Mouse (Mus musculus) gastrocnemius, adult 18-20 months (tissue): Measurements from ENCODE around the gene Hck. TPM values are rescaled to one million over a fixed set of nuclear protein-coding genes. Genes with fewer than 3 reads are reported as not detected.

Experiments used
- DNase-seq: peaks from one replicate; pipeline ENCODE4 v3.0.0; 2021; ENCODE audit warnings: low spot score
- long read RNA-seq, 2 experiments: library from polyadenylated mRNA; stranded (forward); transcript quantifications; one replicate each; pipeline ENCODE4 v2.0.0; 2021
- total RNA-seq, 2 experiments: library from RNA; stranded (reverse); gene quantifications; 2 replicates each; pipeline ENCODE4 v1.2.3; 2021

The Hck gene
- total RNA-seq: under 1 TPM; 0.18 to 0.28 TPM
- long read RNA-seq, experiment 1: 0 reads
- long read RNA-seq, experiment 2: 0 reads

DNA sequence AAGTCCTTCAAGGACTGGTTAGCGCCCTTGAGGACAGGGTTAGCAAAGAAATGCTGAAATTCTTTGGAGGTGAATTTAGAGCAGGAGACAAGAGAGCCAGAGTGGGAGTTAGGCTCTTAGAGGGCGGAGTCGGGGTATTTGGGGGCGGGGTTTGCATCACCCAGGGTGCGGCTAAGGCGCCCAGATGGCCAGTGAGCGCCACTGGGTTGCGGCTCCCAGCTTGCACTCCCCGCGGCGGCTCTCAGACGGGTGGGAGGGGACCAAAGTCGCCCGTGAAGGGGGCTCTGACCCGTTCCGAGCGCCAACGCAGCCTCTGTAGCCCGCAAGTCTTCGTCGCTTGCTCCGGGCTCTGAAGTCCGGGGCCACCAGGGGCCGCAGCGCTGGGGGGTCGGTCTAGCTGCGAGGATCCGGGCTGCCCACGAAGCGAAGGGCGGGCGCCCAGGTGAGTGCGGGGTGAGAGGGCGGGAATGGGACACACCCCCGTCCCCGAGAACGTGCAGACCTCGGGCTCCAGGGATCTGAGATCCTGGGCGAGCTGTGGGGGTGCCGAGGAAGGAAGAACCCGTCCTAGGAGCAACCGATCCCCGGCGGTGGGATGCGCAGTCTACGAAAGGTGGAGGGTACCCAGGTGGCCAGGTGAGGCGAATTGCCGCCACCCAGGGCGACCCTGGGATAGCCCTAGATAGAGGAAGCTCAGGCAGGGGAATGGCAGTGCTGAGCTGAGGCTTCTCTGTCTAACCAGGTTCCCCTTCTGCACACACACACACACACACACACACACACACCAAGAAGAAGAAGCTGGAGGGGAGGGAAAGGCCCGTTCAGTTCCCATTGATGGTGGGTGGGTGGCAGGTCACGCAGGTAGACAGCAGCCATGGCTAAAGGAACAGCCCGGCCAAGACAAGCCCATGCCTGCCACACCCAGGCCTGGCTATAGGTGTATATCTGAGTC lies at the start of gene Hck:
TSS of gene Hck (plus strand) at position 156 of the 952 bp plus-strand sequence.
- DNase-seq: peak; percentile 30

GRCm38 (mm10) chr2:153060216-153060615 lies 48.1 kb upstream of the Hck start:
- no peak for DNase-seq

GRCm38 (mm10) chr2:153063394-153063793 lies 44.9 kb upstream of the Hck start:
- no peak for DNase-seq

DNA sequence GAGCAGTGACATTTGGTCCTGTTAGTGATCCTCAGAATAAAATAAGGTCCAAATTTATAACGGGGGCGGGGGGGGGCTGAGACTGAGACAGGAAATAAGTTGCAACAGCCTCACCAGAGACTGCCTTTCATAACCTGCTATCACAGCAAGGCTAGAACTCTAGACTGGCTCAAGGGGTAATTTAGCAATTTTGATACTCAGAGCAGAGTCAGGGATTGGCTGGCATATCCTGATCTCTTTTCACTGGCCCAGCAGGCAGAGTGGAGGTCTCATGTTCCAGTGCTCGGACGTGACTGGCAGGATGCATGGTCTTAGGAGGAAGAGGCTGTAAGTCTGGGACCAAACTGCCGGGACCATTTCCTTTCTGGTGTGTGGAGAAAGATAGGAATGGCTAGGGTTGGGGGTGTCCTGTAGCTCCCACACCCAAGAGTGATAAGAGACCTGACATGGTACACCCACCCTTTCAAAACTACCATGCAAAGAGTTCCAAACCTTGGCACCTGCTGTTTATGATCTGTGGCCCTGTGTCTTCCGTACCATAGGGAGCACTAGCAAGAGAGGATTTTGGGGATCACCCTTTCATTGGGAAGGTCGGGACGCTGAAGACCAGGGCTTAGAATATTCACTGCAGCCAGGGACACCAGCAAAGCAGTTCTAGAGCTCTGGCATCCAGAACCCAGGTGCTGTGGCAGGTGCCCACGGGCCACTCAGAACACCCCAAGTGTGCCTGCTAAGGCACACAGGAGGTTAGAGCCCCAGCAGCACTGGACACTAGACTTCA lies 43.9 kb upstream of the Hck start:
- DNase-seq: no peak

GRCm38 (mm10) chr2:153065747-153066508 lies 42.3 kb upstream of the Hck start, which contains the start of gene Ccm2l:
Ccm2l (plus strand) TSS chr2:153065955.
- DNase-seq: peak; percentile 19

GRCm38 (mm10) chr2:153066991-153067390 lies 41.3 kb upstream of the Hck start:
- DNase-seq: no peak

DNA sequence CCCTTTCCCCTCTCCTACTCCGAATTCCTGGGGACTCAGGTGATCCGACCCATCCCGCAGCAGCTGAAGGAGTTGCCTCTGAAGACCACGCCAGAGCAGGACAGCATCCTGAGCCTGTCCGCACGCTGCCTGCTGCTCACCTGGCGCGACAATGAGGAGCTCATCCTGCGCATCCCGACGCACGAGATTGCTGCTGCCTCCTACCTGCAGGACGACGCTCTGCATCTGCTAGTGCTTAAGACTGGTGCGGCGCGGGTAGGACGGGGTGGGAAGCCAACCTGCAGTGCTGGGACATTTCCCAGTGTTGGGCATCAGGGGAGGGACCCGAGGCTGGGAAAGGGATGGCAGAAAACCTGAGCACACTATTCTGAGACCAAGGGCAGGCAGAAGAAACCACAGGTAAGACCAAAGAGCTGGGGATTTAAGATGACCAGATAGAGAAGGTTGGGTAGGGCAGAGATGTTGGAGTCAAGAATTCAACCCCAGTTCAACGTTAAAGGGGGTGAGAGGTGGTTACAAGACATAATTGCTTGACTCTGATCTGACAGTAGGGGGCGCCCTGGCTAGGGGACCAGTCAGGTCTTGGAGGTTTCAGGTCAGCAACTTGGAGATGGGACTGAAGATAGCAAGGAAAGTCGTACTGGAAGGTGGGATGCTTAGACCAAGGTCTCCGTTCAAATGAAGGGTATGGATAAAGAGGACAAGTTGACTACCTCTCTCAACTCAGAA lies 37.3 kb upstream of the Hck start:
- no peak for DNase-seq

- DNase-seq: no peak
Observed at GRCm38 (mm10) chr2:153071491-153072184, 36.6 kb upstream of the Hck start.

DNA sequence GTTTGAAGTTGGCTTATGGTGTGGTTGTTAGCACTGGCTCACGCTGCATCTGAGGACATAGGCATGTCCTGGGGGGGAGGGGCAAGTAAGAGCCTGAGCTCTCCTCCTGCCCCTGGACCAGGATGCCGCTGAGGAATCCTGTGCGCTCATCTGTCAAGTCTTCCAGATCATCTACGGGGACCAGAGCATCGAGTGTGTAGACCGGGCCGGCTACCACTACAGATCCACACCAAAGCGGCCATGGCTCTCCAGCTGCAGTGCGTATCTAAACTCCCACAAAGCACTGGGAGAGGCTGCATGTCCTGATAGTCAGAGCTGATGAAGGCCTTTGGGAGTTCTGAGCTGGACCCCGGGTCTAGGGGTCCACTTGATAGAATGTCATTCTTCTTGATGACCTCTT lies 33.6 kb upstream of the Hck start:
- DNase-seq: no peak

GRCm38 (mm10) chr2:153075961-153076360 lies 32.3 kb upstream of the Hck start:
- DNase-seq: no peak

- peak; percentile 75 for DNase-seq
Observed at GRCm38 (mm10) chr2:153080841-153081523, 27.3 kb upstream of the Hck start.

DNA sequence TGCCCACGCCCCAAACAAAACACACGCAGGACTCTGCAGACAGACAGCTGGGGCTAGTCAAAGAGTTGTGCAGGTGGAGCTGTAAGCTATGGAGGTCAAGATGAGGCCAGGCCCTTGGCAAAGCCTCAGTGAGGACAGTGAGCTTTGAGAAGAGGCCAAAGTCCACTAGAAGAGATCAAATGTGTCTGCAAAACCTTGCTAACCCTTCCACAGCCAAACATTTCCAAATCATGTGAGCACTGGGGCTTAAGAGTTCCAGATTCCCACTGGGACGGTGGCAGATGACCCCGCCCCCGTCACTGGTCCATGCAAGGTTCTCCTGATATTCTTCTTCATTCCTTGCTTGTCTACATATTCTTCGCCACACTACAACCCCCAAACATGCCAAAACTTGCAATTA lies 26.4 kb upstream of the Hck start:
- no peak for DNase-seq

- no peak for DNase-seq
Observed at GRCm38 (mm10) chr2:153083275-153083674, 25.0 kb upstream of the Hck start.

DNA sequence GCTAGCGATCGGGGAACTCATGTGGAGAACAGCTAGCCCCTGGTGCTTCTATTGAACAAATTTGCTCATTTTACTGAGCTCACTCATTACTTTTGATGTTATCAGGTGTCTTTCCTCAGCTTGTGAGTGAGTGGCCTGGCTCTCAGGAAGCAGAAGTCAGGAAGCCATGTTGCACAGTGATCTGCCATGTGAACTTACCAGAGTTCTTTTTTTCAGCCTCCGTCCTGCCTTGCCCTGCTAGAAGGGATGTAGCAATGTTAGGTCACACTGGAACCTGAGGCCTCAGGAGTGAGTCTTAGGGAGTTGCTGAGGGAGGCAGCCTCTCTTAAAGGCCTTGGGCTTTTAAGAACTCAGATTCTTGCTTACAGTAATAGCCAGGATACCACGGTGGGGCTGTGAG lies 24.4 kb upstream of the Hck start:
- DNase-seq: no peak

DNA sequence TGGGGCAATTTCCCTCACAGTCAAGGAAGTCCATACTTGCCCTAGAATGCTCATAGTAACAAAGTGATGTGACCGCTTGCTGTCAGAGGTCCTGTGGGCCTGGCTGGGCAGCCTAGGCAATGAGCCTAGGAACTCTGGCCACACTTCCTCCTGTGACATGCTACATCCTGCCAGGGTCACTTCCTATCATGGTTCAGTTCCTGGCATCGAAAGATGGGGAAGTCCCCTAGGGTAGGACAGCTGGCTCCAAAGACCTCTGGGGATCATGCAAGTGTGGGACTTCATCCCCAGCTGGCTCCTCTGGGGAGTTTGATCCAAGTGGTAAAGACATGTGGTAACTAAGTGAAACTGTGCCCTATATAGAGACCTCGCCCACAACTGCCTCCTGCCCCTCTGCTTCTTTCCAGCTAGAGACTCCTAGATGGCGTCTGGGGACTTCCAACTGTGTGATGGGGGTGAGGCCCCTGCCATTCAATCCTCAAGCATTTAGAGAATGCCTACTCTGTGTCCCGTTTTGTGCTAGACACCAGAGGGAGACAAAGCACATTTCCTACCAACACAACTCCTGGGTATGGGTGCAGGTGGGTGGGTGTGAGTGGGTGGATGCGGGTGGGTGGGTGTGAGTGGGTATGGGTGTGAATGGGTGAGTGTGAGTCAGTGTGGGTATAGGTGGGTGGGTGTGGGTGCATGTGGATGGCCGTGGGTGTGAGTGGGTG lies 23.8 kb upstream of the Hck start:
- DNase-seq: no peak

GRCm38 (mm10) chr2:153085556-153085955 lies 22.7 kb upstream of the Hck start:
- DNase-seq: no peak

DNA sequence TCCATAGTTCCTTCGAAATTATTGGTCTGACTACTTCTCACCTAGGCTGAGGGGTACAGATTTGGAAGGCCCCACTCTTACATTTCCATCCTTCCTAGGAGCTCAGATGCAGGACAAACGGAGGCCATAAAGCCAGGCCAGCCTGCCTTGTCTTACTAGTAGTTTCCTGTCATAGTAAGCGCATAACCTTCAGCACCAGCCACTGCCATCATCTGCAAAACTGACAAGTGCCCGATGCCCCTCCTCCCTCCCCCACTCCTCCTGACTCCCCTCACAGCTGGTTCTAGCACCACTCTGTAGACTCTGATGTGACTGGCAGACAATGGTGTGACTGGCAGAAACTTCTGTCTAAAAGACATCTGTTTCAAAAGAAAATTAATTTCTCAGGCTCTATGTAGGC lies 22.1 kb upstream of the Hck start:
- DNase-seq: no peak

- no peak for DNase-seq
Observed at GRCm38 (mm10) chr2:153087091-153087490, 21.2 kb upstream of the Hck start.

DNA sequence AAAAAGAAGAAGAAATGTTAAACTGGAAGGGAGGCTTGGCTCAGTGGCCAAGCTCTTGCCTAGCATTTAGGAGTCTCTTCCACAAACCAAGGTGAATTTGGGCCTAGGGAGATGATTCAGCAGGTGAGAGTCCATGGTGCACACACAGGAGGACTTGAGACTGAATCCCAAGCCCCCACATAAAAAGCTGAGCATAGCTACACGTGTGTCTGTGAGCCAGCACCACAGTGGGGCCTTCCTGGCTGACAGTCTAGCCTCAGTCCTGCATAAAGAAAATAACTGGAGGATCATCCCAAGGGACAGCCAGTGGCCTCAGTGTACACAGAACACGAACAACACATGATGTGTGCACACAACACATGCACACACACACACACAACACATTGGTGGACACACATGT lies 19.0 kb upstream of the Hck start:
- no peak for DNase-seq
